Mouse (Mus musculus) splenic B cell, adult 2 months (primary cell): Measurements from ENCODE around the gene Apopt1.

Experiments used
- DNase-seq: peaks from one replicate; pipeline ENCODE4 v3.0.0-alpha.2; 2011; ENCODE audit warnings: low read depth, low spot score
- H3K27me3 ChIP-seq: 2 replicates; pipeline ENCODE4 v1.6.1; 2012; ENCODE audit warnings: mild to moderate bottlenecking, low read length, moderate library complexity, mixed read lengths; ENCODE audit not compliant: control insufficient read depth, poor library complexity, insufficient read depth, severe bottlenecking
- H3K36me3 ChIP-seq: 2 replicates; pipeline ENCODE4 v1.6.1; 2012; ENCODE audit warnings: mild to moderate bottlenecking, low read length, moderate library complexity, mixed read lengths; ENCODE audit not compliant: control insufficient read depth, poor library complexity, insufficient read depth, severe bottlenecking

The Apopt1 gene

GRCm38 (mm10) chr12:111713004-111713651, at the start of gene Apopt1, which contains the start of gene Bag5:
Gene Apopt1, plus strand, starts transcription at chr12:111713261.
Gene Bag5, minus strand, starts transcription at chr12:111713257.
- DNase-seq = peak; percentile 94
- Histone ChIP-seq H3K36me3 (peaks cover 2% of the 10 kb centered on the region), H3K27me3 (no peaks in the 10 kb centered on the region)

DNA sequence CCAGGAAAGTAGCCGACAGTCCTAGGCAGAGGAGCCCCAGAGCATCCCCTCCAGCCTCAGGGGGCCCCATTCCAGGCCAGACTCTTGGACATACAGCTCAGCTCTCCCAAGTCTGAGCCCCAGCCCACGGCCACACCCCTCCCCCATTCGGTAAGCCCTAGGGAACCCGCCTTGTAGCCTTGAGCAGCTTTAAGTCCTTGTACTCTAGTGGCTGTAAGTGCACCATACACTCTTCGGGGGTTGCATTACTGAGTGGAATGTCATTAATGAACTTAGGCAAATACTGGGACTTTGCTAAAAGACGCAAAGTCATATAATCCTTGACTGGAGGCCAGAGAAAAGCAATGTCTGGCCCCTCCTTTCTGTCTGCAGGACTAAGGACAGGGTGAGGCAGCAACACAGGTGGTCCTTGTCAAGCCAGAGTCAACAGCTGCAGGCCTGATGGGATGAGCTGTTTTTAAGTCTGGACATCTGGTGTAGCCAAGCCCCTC, 48.9 kb upstream of the Apopt1 start:
- no peaks in the 10 kb centered on the region for H3K36me3 ChIP-seq
- H3K27me3 ChIP-seq = no peaks in the 10 kb centered on the region
- no peak for DNase-seq

DNA sequence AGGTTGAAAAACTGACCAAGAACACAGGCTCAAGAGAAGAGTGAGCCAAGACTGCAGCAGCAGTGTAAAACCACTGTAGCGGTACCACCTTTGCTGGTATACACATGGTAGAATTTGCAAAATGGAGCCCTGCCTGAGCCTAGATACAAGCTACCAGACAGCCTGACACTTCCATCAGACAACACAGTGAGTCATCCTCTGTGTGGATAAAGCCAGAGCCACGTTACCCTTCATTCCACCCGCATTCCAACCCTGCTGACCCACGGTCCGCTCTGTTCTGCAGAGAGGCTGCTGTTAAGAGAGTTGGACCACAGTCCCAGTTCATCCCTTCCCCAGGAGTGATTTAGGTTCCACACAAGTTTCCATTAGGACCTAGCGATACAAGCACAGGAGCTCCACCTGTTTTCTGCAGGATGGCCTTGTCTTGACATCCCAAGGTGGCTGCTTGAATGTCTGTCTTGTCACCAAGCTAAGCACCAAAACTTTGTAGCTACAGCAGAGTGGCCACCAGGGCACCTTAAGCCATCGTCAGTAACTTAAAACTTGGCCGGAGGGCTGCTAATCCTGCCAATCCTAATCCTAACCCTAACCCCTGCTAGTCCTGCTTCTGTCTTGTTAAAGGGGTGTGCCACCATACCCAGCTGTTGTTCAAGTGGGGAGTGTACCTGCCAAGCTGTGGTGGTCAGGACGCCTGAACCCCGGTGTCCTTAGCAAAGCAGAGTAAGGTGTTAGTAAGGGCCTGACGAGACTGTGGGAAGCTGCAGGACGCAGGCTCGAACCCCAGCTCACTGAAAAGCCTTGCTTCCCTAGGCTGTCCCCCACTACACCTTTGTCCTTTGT, 47.8 kb upstream of the Apopt1 start:
- no peak for DNase-seq
- H3K27me3 ChIP-seq = no peaks in the 10 kb centered on the region
- H3K36me3 ChIP-seq = no peaks in the 10 kb centered on the region

GRCm38 (mm10) chr12:111666380-111666779, 46.7 kb upstream of the Apopt1 start:
- no peaks in the 10 kb centered on the region for H3K27me3 ChIP-seq
- H3K36me3 ChIP-seq = no peaks in the 10 kb centered on the region

DNA sequence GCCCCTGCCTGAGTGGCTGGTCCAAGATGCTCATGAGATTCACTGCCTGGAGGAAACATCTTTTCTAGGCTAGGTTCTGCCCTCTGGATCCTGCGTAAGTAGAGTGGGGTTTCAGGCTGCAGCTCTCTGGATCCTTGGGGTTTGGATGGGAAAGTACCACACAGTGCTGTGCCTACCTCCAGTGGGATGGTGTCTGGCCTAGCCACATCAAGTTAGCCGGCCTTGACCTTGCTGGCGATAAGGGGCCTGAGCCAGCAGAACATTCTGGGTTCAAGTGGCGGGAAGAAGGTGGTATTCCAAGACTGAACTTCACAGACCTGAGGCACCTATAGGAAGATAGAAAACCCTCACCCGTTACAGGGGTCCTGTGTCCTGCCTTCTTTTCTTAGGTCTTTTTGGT, 45.6 kb upstream of the Apopt1 start:
- H3K27me3 ChIP-seq = no peaks in the 10 kb centered on the region
- no peak for DNase-seq
- no peaks in the 10 kb centered on the region for H3K36me3 ChIP-seq

More at GRCm38 (mm10) chr12:111666380-111666779, 46.7 kb upstream of the Apopt1 start:
- DNase-seq = no peak

GRCm38 (mm10) chr12:111668457-111668912, 44.6 kb upstream of the Apopt1 start:
- H3K36me3 ChIP-seq = no peaks in the 10 kb centered on the region
- DNase-seq = peak; percentile 94
- no peaks in the 10 kb centered on the region for H3K27me3 ChIP-seq

- no peaks in the 10 kb centered on the region for H3K27me3 ChIP-seq
- H3K36me3 ChIP-seq = no peaks in the 10 kb centered on the region
- peak; percentile 31 for DNase-seq
These were observed 43.9 kb upstream of the Apopt1 start for GRCm38 (mm10) chr12:111669000-111669788.

GRCm38 (mm10) chr12:111669961-111670360, 43.1 kb upstream of the Apopt1 start:
- H3K27me3 ChIP-seq = no peaks in the 10 kb centered on the region
- no peaks in the 10 kb centered on the region for H3K36me3 ChIP-seq
- DNase-seq = no peak

GRCm38 (mm10) chr12:111670371-111670971, 42.6 kb upstream of the Apopt1 start:
- no peak for DNase-seq

GRCm38 (mm10) chr12:111670976-111671375, 42.1 kb upstream of the Apopt1 start:
- no peaks in the 10 kb centered on the region for H3K27me3 ChIP-seq
- no peaks in the 10 kb centered on the region for H3K36me3 ChIP-seq
- DNase-seq = peak; percentile 19

More at GRCm38 (mm10) chr12:111670371-111670971, 42.6 kb upstream of the Apopt1 start:
- Histone ChIP-seq H3K27me3 (no peaks in the 10 kb centered on the region), H3K36me3 (no peaks in the 10 kb centered on the region)

- peak; percentile 57 for DNase-seq
- H3K36me3 ChIP-seq = no peaks in the 10 kb centered on the region
- no peaks in the 10 kb centered on the region for H3K27me3 ChIP-seq
These were observed 41.6 kb upstream of the Apopt1 start for GRCm38 (mm10) chr12:111671431-111671902.

- DNase-seq = peak; percentile 48
- Histone ChIP-seq H3K27me3 (no peaks in the 10 kb centered on the region), H3K36me3 (no peaks in the 10 kb centered on the region)
These were observed 40.9 kb upstream of the Apopt1 start, which contains the start of gene Ckb for GRCm38 (mm10) chr12:111672176-111672575. Gene Ckb, minus strand, starts transcription at chr12:111672338.

DNA sequence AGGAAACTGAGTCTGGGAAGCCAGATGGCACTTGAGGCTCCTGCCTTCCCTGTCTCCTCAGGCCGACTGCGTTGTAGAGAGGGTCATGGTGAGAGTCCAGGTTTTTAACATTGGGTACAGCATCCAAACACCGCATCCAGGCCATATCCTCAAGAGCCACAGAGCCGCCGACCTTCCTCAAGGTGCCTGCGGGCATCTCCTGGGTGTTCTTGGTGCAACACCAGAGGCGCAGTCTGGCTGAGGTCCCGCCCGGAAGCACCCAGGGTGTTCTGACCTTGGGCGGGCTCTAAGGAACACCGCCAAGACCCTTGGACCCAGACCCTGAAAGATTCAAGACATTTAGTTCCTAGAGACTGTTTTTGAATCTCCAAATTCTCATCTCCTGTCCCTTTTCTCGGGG, 40.5 kb upstream of the Apopt1 start:
- Histone ChIP-seq H3K27me3 (no peaks in the 10 kb centered on the region), H3K36me3 (no peaks in the 10 kb centered on the region)
- no peak for DNase-seq
